Mouse (Mus musculus): ENCODE results near the gene Mllt11. TPM values are rescaled to one million over a fixed set of nuclear protein-coding genes. Genes with fewer than 3 reads are reported as not detected.

Mllt11 gene
- polyA plus RNA-seq, 1 experiment from 2014 or later = 149 TPM

DNA sequence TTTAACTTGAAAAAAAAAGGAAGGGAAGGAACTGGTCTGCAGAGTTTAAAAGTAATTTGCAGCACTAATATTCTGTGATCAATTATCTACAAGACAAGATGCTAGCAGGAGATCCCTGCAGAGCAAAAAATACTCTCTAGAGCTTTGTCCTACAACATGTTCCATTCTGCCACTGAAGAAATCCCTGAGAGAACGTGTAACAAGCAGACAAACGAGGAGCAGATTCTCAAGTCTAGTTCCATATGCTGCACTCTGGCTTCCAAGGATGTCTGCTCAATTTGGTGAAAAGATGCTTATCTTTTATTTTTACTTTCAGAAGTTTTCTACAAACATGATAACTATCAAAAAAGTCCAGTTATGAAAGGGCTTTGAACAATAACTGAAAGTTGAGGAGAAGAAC is 31.4 kb downstream of the Mllt11 start:
- ATAC-seq (ENCODE audit: low FRiP score, low read depth) = no peak
- H3K27ac ChIP-seq = no peak overlapping the region
- H3K27me3 ChIP-seq (replicated peaks) = no peaks in the 10 kb centered on the region
- H3K4me1 ChIP-seq = no peaks in the 10 kb centered on the region
- H3K4me2 ChIP-seq (replicated peaks) = no peak overlapping the region
- H3K36me3 ChIP-seq = peaks cover 73% of the 10 kb centered on the region
- no peaks in the 10 kb centered on the region for H3K9me3 ChIP-seq
- no peak overlapping the region for H3K4me3 ChIP-seq
- no peak overlapping the region for H3K9ac ChIP-seq
- WGBS = 80% methylated on average over 2 of the region's 2 CpGs

DNA sequence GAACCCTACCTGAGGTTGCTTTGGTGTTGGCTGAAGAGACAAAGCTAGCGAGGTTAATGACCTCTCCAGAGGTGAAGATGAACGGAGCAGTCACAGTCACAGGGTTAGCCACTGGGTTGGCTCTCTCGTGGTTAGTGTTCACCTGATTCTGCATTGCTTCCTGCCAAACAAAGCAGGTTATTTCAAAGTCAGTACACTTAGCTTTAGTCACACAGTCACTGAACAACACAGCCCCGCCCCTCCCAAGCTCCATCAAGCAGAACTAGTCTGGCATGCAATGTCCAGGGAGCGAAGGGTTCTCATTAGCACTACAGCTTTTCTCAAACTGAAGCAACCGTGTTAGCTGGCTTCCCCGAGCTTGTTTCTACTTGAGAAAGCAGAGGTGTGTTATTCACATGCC is 31.8 kb downstream of the Mllt11 start:
- Histone ChIP-seq H3K4me1 (no peaks in the 10 kb centered on the region), H3K4me3 (no peak overlapping the region), H3K4me2 (replicated peaks) (no peak overlapping the region), H3K27ac (no peak overlapping the region), H3K9ac (no peak overlapping the region), H3K9me3 (no peaks in the 10 kb centered on the region), H3K27me3 (replicated peaks) (no peaks in the 10 kb centered on the region), H3K36me3 (peaks cover 72% of the 10 kb centered on the region)
- WGBS = 91% methylated on average over 7 of the region's 7 CpGs
- ATAC-seq (ENCODE audit: low FRiP score, low read depth) = no peak

DNA sequence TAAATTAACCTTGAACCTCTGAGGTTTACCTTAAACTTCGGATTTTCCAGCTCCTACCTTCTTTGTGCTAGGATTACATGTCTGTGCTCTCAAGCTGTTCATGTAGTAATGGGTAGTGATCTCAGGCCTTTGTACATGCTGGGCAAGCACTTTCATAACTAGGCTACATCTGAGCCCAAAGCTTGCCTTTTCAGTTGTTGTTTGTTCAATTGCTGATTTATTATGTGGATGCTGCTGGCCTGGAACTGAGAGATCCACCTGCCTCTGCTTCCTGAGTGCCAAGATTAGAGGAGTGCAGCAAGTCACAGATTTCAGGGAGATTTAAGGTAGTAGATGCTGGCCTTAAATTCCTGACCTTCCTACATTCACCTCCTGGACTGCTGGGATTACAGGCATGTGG is 32.9 kb downstream of the Mllt11 start:
- Histone ChIP-seq H3K27me3 (replicated peaks) (no peaks in the 10 kb centered on the region), H3K27ac (no peak overlapping the region), H3K4me3 (no peak overlapping the region), H3K36me3 (peaks cover 73% of the 10 kb centered on the region), H3K4me1 (no peaks in the 10 kb centered on the region), H3K4me2 (replicated peaks) (no peak overlapping the region), H3K9me3 (no peaks in the 10 kb centered on the region), H3K9ac (no peak overlapping the region)
- no peak for ATAC-seq (ENCODE audit: low FRiP score, low read depth)
- WGBS = 83% methylated on average over 1 of the region's 1 CpGs

DNA sequence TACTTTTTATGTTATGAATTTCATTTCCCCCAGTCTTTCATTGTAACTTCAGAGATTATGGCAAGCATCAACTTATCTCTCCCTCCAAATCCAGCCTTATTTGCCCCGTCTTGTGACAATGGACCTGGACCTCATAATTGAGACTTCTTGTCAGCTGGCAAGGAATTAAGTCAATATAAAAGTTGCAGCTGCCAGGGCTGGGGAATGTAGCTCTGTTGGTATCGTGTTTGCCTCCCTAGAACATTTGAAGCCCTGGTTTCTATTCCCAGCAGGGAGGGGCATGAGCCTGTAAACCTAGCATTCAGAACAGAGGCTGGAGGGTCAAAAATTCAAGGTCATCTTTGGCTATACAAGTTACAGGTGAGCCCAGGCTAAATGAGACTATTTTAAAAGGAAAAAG is 36.2 kb downstream of the Mllt11 start:
- Histone ChIP-seq H3K27me3 (replicated peaks) (no peaks in the 10 kb centered on the region), H3K9ac (no peak overlapping the region), H3K27ac (no peak overlapping the region), H3K9me3 (no peaks in the 10 kb centered on the region), H3K4me3 (no peak overlapping the region), H3K4me2 (replicated peaks) (no peak overlapping the region), H3K4me1 (no peaks in the 10 kb centered on the region), H3K36me3 (peaks cover 61% of the 10 kb centered on the region)
- 89% methylated on average over 2 of the region's 2 CpGs for WGBS
- ATAC-seq (ENCODE audit: low FRiP score, low read depth) = no peak

DNA sequence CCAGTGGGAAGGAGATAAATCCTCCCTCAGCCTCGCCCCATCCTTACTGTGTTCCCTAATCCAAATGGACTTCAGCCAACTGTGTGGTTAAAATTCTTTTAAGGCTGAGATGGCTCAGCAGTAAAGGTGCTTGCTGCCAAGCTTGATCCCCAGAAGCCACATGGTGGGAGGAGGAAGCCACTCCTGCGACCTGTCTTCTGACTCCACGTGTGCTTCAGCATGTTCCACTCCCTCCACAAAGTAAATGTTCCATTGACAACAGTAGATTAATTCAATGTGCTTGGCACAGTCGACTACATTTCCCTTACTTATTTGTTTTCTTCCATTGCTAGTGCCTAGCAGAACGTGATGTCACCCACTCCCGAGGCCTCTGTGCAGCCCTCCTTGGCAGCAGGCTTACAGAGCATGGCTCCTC is 37.2 kb downstream of the Mllt11 start:
- no peak overlapping the region for H3K4me2 ChIP-seq (replicated peaks)
- WGBS = 87% methylated on average over 6 of the region's 6 CpGs

DNA sequence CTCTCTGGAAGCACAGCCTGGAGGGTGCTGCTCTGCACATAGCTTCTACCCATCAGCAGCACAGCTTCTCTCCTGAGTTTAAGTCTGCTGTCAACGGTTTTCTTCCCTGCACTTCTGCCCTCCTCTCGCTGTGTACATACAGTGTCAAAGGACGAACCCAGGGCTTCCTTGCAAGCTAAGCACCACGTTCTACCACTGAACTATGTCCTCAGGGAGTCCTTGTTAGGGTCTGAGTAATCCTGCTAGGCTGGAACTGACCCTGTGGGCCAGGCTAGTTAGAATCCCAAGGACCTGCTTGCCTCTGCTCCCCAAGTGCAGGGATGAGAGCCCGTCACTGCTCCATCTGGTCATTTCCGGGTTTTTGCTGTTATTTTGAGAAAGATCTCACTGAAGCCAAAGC is 45.1 kb downstream of the Mllt11 start:
- Histone ChIP-seq H3K4me1 (no peaks in the 10 kb centered on the region), H3K4me2 (replicated peaks) (no peak overlapping the region), H3K27ac (no peak overlapping the region), H3K36me3 (peaks cover 53% of the 10 kb centered on the region), H3K4me3 (no peak overlapping the region), H3K27me3 (replicated peaks) (no peaks in the 10 kb centered on the region), H3K9ac (no peak overlapping the region), H3K9me3 (no peaks in the 10 kb centered on the region)
- 89% methylated on average over 6 of the region's 6 CpGs for WGBS
- ATAC-seq (ENCODE audit: low FRiP score, low read depth) = no peak

More for the DNA sequence above, 37.2 kb downstream of the Mllt11 start:
- no peaks in the 10 kb centered on the region for H3K9me3 ChIP-seq
- no peaks in the 10 kb centered on the region for H3K4me1 ChIP-seq
- no peaks in the 10 kb centered on the region for H3K27me3 ChIP-seq (replicated peaks)
- no peak for ATAC-seq (ENCODE audit: low FRiP score, low read depth)
- peaks cover 60% of the 10 kb centered on the region for H3K36me3 ChIP-seq
- no peak overlapping the region for H3K9ac ChIP-seq
- no peak overlapping the region for H3K4me3 ChIP-seq
- no peak overlapping the region for H3K27ac ChIP-seq

DNA sequence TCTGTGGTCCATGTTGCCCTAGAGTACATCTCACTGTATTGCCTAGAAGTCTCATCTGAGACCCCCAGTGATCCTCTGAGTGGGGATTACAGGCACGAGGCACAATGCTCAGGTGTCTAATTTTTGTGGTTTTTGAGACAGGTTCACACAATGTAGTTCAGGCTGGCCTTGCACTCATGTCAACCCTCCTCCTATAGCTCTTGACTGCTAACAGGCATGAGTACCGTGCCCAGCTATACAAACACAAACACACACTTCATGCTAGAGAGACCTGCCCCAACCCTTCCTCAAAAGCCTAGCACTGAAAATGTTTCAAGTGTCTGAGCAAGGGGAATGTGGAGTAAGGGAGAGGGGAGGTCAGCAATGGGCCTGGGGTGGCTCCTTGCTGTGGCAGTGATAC is 45.9 kb downstream of the Mllt11 start:
- Histone ChIP-seq H3K36me3 (peaks cover 53% of the 10 kb centered on the region), H3K9me3 (no peaks in the 10 kb centered on the region), H3K9ac (no peak overlapping the region)

DNA sequence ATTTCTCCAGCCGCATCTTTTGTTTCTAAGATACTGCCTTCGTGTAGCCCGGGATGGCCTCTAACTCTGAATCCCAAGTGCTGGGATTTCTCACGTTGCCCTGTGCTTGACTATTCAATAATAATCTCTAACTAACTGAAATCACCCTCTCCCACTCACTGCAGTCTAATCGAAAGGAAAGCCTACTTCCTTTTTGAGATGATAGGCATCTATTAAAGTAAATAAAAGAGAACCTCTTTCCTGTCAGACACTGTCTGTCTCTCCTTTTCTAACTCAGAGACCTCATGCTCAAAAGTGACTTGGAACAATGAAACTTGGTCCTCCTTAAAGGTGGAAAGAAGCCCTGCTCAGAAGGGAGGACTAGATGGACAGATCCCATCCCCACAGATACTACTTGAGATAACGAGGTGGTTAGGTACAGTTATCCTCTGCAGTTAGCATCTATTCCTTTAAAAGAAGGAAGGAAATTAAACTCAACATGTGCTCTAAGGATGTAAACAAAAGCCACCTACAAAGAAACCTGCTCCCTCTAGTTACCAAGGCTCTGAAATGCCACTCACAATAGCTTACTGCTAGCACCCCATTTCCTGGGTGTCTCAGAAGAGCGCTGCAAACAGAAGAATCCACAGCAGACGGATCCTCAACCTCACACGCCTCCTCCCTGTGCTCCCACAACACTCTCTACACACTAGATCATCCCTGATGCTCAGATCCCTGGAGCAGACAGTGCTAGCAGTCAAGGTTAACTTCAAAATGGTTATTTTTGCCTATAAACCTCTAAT is 47.0 kb downstream of the Mllt11 start:
- Histone ChIP-seq H3K27ac (no peak overlapping the region), H3K36me3 (peaks cover 48% of the 10 kb centered on the region), H3K4me1 (no peaks in the 10 kb centered on the region), H3K9ac (no peak overlapping the region), H3K9me3 (no peaks in the 10 kb centered on the region), H3K27me3 (replicated peaks) (no peaks in the 10 kb centered on the region), H3K4me2 (replicated peaks) (no peak overlapping the region), H3K4me3 (no peak overlapping the region)
- ATAC-seq (ENCODE audit: low FRiP score, low read depth) = no peak
- 93% methylated on average over 9 of the region's 9 CpGs for WGBS

More for the DNA sequence above, 45.9 kb downstream of the Mllt11 start:
- no peak overlapping the region for H3K27ac ChIP-seq
- ATAC-seq (ENCODE audit: low FRiP score, low read depth) = no peak
- H3K4me3 ChIP-seq = no peak overlapping the region
- 91% methylated on average over 2 of the region's 2 CpGs for WGBS
- H3K4me1 ChIP-seq = no peaks in the 10 kb centered on the region
- no peaks in the 10 kb centered on the region for H3K27me3 ChIP-seq (replicated peaks)
- no peak overlapping the region for H3K4me2 ChIP-seq (replicated peaks)

DNA sequence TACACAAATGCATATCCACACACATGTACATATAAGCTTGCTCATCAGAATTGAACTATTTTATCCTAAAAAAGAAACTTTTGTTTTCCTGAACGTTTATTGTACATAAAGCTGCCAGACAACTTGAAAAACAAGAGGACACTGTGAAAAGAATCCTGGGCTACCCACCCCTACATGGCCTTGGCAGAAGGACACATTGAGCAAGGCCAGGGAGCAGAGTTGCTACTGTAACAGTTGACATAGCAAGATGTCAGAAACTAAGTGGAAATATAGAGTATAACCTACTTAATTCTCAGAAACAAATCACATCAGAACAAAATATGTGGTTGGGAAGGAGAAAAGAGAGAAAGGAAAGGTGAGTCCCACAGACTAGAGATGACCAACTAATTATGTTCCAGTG is 50.1 kb downstream of the Mllt11 start:
- Histone ChIP-seq H3K27ac (no peak overlapping the region), H3K9me3 (no peaks in the 10 kb centered on the region), H3K27me3 (replicated peaks) (no peaks in the 10 kb centered on the region), H3K4me1 (no peaks in the 10 kb centered on the region), H3K36me3 (peaks cover 20% of the 10 kb centered on the region), H3K4me2 (replicated peaks) (no peak overlapping the region), H3K9ac (no peak overlapping the region), H3K4me3 (no peak overlapping the region)
- ATAC-seq (ENCODE audit: low FRiP score, low read depth) = no peak
- 65% methylated on average over 1 of the region's 1 CpGs for WGBS

DNA sequence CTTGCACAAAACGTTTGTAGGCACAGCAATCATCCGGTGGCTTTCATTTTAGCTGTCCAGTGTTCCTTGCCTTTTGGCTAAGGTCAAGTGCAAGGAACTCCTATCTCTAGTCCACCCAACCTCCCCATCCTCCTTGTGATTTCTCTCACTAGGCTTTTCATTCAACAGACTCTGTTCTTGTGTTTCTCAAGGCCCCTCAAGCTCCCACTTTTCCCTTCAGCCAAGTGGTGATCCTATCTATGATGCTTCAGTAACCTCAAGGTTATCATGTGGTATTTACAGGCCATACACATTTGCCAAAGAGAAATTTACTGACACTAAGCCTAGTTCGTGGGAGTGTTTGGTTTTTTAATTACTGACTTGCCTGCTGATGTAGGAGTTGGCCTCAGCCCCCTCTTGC is 52.1 kb downstream of the Mllt11 start:
- Histone ChIP-seq H3K4me3 (no peak overlapping the region), H3K27ac (no peak overlapping the region), H3K27me3 (replicated peaks) (no peaks in the 10 kb centered on the region), H3K36me3 (peaks cover 8% of the 10 kb centered on the region; the same call in 1 of the 2 replicates), H3K4me1 (no peaks in the 10 kb centered on the region), H3K9ac (no peak overlapping the region), H3K4me2 (replicated peaks) (no peak overlapping the region), H3K9me3 (no peaks in the 10 kb centered on the region)
- ATAC-seq (ENCODE audit: low FRiP score, low read depth) = no peak
- 76% methylated on average over 3 of the region's 3 CpGs for WGBS

DNA sequence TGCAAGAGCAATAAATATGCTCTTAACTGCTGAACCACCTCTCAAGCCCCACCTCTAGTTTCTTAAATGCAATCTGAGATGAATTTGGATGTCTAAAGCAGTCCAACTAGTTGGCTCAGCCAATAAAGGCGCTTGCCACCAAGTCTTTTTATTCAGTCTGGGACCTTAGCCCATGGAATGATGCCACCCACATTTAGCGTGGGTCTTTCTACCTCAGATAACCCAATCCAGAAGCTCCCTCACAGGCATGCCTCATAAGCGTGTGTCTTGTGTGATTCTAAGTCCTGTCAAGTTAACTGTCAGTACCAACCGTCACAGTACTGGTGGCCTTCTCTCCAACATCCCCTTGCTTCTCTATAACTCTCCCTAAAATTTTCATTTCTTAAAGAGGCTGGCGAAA is 53.0 kb downstream of the Mllt11 start:
- H3K4me1 ChIP-seq = no peaks in the 10 kb centered on the region
- H3K4me3 ChIP-seq = no peak overlapping the region
- H3K36me3 ChIP-seq = peaks cover 3% of the 10 kb centered on the region; the same call in 1 of the 2 replicates
- H3K9me3 ChIP-seq = no peaks in the 10 kb centered on the region
- H3K9ac ChIP-seq = no peak overlapping the region
- WGBS = 91% methylated on average over 5 of the region's 5 CpGs
- ATAC-seq (ENCODE audit: low FRiP score, low read depth) = no peak
- no peak overlapping the region for H3K4me2 ChIP-seq (replicated peaks)
- 0 out of 2 replicates have a peak, but pooled peaks cover 3% of the 10 kb centered on the region for H3K27me3 ChIP-seq (replicated peaks)
- no peak overlapping the region for H3K27ac ChIP-seq

DNA sequence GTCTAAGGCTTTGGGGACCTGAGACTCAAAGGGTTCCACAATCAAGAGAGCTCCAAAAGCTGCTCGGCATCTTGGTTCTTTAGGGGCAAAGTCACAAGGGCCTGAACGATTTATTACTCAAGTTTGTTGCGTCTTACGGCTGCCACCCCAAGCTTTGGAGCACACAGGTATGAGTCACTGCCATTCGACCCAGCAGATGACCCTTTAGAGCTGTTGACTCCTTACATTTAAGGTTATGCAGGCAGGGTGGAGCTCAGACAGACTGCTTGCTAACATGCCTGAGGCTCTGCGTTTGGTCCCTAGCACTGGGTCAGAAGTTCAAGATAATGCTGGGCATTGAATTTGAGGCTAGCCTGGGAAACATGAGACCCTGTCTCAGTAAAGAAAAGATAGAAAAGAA is 54.4 kb downstream of the Mllt11 start:
- H3K36me3 ChIP-seq = peaks cover 16% of the 10 kb centered on the region
- H3K27ac ChIP-seq = no peak overlapping the region
- WGBS = 72% methylated on average over 6 of the region's 6 CpGs
- peaks cover 16% of the 10 kb centered on the region for H3K27me3 ChIP-seq (replicated peaks)
- peaks cover 12% of the 10 kb centered on the region for H3K4me1 ChIP-seq
- no peak overlapping the region for H3K9ac ChIP-seq
- no peak for ATAC-seq (ENCODE audit: low FRiP score, low read depth)
- H3K9me3 ChIP-seq = no peaks in the 10 kb centered on the region
- no peak overlapping the region for H3K4me3 ChIP-seq
- H3K4me2 ChIP-seq (replicated peaks) = no peak overlapping the region

DNA sequence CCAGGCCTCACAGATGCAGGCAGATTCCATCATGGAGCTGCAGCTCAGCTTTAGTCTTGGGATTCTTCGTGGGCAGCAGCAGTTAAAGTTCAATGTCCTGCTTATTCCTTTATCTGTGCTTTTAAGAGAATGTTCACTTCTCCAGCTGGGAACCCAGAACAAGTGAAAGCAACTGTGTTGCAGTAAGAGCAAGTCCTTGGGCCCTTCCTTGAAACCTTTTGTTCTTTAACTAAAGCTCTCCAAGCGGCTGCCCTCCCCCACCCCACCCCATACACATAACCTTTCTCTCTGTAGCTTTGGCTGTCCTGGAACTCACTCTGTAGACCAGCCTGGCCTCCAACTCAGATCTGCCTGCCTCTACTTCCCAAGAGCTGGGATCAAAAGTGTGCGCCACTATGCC is 55.5 kb downstream of the Mllt11 start:
- no peak overlapping the region for H3K9ac ChIP-seq
- no peak for ATAC-seq (ENCODE audit: low FRiP score, low read depth)
- WGBS = 58% methylated on average over 3 of the region's 3 CpGs

More for the DNA sequence above, 55.5 kb downstream of the Mllt11 start:
- H3K4me3 ChIP-seq = no peak overlapping the region
- H3K9me3 ChIP-seq = no peaks in the 10 kb centered on the region
- H3K27me3 ChIP-seq (replicated peaks) = peaks cover 27% of the 10 kb centered on the region
- peaks cover 27% of the 10 kb centered on the region for H3K36me3 ChIP-seq
- H3K27ac ChIP-seq = no peak overlapping the region
- peaks cover 14% of the 10 kb centered on the region for H3K4me1 ChIP-seq
- no peak overlapping the region for H3K4me2 ChIP-seq (replicated peaks)
